Mouse (Mus musculus) frontal cortex, postnatal 14 days (tissue): ENCODE results near the gene Tubb1.

Source experiments
- DNase-seq, 2 experiments: peaks; one replicate each; pipeline ENCODE4 v3.0.0; 2022; ENCODE audit warnings: low spot score in 2 of 2

Tubb1 gene

DNA sequence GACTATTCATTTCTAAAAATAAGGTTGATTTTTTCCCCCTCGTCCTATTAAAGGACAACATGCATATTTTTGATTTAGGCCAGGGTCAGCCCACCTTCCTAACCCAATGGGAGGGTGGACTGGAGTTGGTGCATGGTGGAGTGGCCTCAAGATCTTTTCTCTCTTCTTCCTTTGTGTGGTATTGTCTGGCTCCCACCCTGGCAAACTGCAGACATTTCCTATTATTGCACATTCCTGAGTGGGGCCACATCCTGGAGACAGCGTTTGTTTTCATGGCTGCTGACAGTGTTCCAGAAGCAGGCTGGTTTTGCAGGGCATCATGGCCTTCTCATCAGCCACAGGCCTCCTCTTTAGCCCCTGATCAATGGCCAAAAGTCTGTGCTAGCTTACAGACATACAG lies 7.4 kb upstream of the Tubb1 start:
- no peak for DNase-seq

DNA sequence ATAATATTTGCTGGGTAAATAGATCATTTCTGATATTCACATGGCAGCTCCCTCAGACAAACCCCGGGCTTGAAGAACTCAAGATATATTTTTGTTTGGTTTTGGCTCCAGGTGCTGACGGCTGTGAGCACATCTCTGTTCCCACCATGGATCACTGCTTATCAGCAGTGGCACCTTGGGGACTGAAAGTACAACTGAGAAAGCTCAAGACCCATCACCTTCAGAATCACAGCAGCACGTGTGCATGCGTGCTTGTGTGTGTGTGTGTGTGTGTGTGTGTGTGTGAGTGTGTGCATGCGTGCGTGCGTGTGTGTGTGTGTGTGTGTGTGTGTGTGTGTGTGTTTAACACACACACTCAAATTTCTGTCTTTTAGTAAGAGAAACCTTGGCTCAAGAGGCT lies 6.1 kb upstream of the Tubb1 start:
- no peak for DNase-seq

DNA sequence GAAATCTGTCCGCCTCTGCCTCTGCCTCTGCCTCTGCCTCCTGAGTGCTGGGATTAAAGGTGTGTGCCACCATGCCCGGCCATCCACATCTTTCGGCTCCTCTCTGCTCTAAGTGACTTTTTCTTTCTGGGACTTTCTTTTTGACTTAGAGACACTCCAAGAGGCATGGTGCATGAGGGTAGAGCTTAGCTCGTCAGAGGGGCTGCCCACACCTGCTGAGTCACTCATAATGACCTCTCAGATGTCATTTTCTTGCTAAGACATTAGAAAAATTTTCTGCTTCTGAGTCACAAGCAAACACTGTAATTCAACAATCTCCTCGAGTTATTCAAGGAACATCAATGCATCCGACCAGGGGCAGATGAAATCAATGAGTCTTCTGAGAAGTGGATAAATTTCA lies 5.5 kb upstream of the Tubb1 start:
- DNase-seq: no peak

DNA sequence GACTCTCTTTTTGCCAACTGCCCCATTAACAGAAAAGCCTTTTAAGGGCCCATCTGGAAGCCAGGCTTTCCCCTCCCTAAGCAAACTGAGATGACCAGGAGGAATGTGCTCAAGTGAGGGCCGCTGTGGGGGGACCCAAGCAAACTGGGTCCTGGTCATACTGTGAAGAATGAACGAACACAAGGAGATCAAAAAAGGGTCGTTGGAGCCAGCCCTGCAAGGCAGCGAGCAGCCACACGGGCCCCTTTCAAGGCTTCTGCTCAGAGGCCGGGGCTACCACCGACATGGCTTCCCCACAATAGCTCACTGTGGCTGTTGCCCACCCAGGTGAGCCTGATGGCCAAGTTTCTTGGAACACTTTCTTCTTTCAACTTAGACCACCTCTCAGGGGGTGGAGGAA lies 4.0 kb upstream of the Tubb1 start:
- no peak for DNase-seq

DNA sequence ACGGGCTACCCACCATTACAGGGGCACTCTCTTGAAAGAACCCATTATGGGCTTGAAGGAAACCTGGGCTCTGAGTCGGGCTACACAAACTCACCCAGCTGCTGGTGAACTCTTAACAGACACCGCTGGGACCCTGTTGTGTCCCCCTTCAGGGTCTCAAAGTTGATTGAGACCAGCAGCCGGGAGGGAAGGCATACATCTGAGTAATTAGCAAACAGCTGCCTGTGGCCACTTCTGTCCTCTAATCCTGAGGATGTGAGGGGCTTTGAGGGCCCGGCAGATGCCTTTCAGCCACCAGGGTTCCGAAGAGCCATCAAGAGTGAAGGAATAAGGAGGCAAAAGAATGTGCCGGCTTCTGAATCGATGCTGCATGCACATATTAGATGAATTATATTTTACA lies 3.6 kb upstream of the Tubb1 start:
- DNase-seq: no peak

DNA sequence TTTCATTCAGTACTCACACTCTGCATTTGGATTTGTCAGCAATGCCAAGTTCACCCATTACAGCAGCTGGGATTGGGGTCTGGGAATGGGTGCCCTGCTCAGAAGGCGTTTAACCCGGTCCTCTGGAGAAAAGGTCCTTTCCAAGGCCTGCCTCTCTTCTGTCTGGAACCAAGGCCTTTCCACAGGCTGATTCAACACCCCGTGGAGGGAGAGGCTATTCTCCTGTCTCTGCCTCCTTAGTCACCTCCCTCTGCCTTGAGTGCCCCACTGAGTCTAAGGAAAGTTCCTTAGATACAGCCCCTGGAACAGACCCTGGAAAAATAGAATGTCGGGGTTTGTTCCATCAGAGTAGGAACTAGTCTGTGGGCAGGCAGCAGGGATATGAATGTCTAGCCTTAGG lies 2.1 kb upstream of the Tubb1 start:
- no peak for DNase-seq

DNA sequence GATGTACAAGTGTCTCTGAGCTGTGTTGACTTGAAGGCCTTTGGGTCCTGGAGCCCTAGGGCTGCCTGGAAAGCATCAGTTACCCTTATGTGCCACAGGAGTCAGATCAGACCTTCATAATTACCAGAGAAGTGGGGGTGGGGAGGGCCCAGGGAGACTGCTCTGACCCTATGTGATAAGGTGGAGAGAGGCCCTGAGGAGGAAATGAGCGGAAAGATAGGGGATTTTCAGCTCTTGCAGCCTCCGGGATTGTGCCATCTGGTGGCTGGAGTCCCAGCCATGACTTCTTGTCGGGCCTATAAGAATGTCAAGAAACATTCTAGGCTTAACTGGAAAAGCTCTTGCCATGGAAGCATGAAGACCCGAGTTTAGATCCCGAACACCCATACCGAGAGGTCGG lies 3.2 kb downstream of the Tubb1 start:
- no peak for DNase-seq

DNA sequence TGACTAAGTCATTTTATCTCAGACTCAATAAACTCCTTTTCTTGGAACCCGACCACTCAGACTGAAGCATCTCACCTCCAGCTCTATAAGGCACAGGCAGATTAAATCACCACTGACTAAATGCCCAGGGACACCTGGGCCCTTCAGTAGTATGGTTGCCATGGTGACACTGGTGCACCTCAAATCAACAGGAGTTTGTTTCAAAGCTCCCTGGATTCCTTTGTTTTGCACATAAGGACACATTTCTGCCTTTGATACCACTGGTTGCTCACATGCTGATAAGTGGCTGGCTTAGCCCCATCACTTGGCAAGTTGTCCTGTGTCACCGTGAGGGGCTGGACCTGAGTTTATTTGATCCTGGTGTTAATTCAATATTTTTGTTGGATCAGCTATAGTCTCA lies 8.9 kb downstream of the Tubb1 start:
- DNase-seq: no peak

DNA sequence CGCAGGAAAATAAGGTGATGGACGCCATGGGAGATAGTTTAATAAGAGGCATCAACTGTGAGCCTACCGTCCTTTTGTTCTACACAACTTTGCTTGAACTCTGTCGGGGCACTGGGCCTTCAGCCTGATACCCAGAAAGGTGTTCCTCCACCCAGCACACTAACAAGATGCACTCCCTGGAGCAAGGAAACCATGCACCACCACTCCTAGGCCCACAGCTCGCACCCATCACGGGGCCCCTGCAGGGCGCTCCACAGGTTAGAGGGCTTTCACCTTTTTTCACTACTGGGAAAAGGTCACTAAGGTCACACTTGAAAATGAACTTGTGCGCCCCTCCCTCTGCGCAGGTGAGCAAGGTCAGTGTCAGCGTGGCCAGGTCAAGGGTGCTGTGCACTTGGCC lies 12.9 kb downstream of the Tubb1 start:
- DNase-seq: peak; percentile 13 to 23

DNA sequence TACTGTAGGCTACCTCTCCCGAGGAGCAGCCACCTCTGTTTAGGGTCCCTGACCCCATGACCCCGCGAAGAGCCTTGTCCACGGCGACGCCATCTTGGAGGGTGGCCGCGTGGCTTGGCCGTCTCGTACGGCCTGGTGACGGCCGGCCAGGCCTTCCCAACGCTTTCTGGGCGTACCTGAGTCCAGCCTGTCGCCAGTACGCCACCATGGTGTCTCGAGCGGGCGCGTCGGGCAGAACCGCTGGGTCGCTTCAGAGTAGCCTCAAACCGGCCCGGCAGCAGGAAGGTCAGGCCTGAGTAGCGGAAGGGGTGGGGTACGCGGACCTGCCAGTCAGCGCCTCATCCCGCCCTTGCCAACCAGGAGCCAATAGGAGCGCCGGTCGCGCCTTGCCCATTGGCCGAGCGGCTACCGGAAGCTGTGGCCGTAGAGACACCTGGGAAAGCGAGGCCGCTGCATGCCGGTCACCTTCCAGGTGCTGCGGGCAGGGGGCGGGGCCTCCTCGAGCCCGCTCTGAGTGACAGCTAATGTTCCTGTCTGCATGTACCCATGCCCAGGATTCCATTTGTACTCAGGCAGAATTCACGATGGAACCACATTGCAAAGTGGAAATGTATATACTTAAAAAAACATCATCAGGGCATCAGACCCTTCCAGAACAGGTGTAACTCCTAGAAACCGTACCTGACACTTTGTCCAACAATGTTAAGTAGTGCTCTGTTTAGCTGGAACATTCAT lies 13.5 kb downstream of the Tubb1 start, which contains the start of gene Atp5e:
Gene Atp5e, minus strand, starts transcription at position 317 of the 735 bp plus-strand sequence.
- DNase-seq: peak; percentile 93 to 96

DNA sequence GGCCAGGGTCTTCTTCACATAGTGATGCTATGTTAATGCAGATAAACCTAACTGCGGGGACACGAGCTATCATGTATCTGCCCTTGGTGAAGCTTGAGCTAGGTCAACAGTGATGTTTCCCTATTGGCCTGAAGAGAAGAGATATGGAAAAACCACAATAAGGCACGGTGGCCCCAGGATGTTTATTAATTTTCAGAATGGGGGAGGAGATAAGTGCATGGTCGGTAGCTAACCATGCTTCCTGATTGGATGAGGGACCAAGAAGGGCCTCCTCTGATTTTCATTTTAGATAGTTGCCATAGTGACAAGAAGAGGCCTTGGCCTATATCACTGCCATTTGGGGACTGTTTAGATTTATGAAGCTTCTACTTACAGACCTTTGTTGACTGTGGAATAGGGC lies 19.8 kb downstream of the Tubb1 start:
- no peak for DNase-seq

DNA sequence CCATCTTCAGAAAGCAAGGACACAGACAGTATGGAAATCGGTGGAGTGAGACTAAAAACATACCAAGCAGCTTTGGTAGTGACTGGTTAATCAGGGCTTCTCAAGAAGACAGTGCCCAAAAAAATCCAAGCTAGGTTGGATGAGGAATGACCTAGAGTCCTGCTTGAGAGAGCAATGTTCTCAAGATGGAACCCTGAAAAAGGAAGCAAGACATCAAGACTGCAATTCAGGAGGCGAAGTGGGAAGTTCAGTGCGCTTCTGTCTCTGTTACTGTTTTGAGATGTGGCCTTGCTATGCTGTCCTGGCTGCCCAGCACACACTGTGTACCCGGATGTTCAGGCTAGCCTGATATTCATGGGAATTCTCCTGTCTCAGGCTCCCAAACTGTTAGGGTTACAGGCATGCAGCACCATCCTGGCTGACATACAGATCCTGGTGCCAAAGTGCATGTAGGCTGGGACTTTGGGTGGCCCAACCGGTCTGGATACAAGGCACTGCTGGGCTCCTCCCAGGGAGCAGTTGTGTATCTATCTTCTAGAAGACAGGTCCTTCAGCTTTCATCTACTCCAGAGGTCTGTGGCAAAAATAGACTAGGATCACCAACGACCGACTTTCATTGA lies 20.4 kb downstream of the Tubb1 start:
- no peak for DNase-seq

DNA sequence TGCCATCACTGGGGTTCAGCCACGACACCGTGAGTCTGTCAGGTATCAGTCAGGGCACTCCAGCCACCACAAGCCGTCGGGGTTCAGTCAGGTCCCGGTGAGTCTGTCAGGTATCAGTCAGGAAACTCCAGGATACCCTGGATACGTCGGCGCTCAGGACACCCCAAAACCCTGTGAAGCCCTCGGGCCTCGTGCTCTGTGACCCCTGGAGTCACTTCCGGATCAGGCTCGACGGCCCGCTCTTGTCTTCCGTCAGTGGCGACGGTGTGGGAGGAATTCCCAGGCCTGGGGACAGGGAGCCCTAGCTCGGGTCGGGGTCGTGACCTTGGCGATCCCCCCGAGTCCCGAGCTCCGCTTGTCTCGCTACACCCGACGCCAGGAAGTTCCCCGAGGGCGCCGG lies 21.9 kb downstream of the Tubb1 start:
- DNase-seq: no peak

DNA sequence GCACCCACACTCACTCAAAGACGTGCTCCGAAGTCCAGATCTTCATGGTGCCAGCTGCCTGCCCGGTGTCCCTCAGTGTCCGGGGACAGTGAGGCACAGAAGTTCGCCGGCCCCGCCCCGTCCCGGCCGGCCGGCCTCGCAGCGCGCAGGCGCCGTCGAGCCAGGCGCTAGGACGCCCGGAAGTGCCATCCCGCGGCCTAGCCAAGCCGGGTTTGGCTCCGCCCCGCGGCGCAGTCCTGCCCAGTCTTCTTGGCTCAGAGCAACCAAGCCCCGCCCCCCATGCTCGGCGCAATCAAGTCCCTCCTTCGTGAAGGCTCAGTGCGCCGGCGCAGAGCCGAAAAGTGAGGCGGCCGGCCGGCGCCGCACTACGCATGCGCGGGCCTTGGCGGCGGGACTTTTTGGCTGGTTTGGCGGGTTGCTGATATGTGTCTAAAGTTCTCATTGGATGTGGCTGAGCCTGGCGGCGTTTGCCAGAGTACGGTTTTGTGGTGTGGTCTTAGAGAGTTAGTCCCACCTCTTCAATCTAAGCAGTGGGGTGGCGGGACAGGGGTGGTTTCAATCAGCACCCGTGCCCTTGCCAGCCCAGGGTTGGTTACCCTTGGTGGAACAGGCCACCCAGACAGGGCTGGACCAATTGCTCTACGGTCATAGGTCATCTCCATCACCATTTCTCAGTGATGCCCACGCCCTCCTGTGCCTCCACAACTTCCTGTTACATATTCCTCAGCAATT lies 22.5 kb downstream of the Tubb1 start, which contains the start of gene Prelid3b:
Gene Prelid3b, minus strand, starts transcription at position 264 of the 732 bp plus-strand sequence.
- peak; percentile 97 to 99 for DNase-seq

DNA sequence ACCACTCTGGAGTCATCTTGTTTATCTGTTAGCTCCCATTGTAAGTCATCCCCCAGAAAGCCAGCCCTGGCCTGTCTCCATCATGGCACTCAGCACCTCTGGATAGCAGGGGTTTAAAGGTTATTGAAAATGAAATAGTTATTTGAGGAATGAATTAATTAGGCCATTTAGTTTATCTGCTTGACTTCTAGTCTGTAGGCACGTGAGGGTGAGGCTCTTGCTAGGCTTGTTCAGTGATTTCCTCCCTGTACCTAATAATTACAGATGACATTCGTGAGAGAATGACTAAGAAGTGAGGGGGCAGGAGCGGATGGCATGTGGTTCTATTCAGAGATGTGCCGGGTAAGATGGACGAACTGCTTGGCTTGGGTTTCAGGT lies 23.0 kb downstream of the Tubb1 start:
- no peak for DNase-seq

DNA sequence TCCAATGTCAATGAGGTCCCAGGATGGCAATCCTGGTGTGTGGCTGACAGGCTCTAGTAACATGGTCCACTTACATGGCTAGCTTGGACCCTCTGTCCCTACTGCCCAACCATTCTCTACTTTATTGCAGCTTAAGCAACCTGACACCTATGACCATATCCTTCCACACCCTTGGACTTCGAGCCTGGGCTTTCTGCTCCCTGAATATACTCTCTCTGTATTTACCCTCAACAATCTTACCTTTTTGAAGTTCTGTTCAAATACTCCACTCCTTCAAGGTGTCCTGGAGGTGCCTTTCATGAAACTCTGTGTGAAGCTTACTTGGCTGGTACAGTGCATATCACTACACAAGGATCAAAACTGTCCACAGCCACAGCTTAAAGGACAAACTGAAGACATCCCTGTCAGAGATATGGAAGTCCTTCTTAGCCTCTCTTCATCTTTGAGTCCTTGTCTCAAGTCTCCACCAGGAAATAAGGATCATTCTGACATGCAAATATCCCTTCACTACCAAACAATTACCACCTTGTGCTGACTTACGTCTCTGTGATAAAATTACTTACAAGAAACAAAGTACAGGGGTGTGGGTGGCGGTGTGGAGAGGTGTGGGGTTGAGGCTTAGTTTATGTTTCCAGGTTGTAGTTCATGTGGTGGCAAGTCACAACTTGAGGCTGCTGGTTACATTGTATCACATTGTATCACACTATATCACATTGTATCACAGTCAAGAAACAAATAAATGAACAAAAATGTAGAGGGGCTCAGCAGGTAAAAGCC lies 27.2 kb downstream of the Tubb1 start:
- DNase-seq: no peak

DNA sequence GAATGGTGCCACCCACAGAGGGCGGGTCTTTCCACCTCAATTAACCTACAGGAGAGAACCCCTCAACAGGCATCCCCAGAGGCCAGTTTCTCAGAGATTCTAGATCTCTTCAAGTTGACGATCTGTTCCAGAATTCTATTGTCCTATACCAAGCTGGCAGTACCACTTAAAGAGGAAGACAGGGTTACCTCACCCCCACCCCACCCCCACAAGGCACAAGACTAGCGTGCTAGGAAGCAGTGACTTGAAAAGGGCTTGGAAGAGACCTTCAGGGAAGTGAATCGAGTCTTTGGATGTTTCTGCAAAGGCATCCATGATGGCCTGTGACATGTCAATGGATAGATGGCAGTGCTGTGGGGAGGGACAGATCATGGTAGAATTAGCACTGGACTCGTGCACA lies 28.3 kb downstream of the Tubb1 start:
- DNase-seq: no peak

DNA sequence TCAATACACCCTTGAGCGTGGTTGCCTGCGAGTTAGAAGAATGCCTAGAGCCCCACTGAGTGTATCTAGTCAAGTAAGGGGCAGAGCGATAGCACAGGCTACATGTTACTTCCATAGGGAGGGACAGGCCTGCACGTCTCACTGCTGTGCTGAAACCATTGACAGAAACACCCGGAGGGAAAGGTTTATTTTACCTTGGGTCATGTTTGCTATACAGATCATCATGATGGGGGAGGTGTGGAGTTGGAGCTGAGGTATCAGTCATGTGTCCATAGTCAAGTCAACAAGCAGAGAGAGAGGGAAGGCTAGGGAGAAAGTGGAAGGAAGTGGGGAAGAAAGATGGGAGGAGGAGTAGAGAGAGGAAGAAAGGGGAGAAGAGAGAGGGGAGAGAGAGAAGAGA lies 36.5 kb downstream of the Tubb1 start:
- no peak for DNase-seq

DNA sequence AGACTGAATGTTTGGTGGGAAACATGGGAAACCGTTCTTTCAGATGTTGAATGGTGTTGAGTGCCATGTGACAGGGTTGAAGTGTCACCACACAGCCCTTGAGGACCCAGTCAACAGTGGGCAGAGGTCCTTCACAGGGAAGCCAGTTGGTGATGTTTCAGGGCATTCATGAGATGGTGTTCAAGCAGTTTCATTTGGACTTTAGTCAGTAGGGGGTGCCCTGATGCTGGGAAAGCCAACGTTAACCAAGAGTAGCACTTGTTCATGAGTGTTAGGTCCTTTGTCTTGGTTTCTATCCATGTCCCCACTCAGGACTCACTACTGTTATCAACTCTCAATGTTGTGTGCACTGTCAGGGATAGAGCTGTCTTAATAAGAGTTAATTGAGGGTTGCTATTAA lies 42.4 kb downstream of the Tubb1 start:
- DNase-seq: no peak

DNA sequence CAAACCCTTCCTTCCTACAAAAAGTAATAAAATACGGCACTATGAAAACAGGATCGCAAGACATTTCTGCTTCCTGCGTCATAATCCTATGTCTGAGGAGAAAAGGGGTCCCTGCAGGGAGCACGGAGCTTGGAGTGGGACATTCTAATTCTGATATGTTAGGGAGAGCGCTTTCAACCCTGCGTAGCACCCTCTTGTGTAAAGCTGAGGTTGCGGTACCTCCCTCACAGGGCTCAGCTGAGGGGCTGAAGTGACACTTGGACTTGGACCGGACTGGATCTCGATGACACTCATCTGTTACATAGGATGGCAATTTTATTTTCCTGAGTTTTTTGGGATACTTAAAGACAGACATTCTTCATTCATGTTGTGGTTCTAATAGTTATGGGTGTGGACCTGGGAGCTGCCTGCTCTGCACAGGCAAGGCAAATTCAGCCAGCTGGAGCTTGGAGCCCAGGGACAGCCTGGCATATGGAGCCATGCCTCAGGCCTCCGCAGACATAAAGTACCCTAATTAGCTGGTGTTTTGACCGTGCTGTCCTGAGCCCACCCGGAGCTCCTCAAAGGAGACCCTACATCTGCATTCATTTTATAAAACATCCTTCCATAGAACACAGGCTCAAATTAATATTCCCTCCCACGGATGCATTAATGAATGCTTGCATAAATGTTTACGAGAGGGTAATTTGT lies 50.5 kb downstream of the Tubb1 start:
- no peak for DNase-seq

DNA sequence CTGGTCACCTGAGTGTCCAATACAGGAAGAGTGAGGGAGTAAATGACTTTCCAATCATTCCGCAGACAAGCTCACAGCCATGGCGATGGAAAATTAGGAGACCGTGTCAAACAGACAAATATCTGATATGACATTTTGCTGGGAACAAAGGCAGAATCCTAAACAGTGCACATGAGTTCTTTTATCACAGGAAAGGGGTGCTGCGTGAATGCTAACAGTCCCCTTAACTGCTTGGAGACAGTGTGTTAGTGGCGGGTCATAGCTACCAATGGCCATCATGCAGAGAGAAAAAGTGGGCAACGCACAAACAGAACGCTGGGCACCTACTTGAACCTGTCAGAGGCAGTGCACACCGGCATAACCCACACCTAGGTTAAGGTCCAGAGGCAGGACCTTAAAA lies 51.0 kb downstream of the Tubb1 start:
- DNase-seq: no peak

DNA sequence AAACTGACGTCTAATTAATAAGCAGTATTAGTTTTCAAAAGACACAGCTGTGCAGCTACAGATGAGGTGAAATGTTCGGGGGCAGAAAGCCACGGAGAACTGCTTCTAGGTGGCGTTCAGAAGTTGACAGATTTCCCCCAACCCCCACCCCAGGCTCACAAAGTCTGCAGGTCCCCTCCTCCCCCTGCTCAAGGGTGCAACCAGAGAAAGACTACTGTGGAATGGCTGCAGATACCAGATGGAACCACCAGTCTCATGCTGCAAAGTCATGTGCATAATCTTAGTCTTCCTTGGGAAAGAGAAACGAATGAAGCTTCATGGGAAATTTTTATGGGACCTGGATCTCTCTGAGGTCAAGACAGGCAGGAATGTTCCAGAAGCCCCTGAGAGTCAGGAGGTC lies 51.8 kb downstream of the Tubb1 start:
- DNase-seq: no peak
